Mouse (Mus musculus): ENCODE measurements around the gene Podxl2. TPM values are rescaled to one million over a fixed set of nuclear protein-coding genes. Genes with fewer than 3 reads are reported as not detected.
A peak's percentile ranks its signal among the peaks of the same experiment; 100 is the strongest.

The Podxl2 gene
- polyA plus RNA-seq, 1 experiment from 2014 or later: 355 TPM

DNA sequence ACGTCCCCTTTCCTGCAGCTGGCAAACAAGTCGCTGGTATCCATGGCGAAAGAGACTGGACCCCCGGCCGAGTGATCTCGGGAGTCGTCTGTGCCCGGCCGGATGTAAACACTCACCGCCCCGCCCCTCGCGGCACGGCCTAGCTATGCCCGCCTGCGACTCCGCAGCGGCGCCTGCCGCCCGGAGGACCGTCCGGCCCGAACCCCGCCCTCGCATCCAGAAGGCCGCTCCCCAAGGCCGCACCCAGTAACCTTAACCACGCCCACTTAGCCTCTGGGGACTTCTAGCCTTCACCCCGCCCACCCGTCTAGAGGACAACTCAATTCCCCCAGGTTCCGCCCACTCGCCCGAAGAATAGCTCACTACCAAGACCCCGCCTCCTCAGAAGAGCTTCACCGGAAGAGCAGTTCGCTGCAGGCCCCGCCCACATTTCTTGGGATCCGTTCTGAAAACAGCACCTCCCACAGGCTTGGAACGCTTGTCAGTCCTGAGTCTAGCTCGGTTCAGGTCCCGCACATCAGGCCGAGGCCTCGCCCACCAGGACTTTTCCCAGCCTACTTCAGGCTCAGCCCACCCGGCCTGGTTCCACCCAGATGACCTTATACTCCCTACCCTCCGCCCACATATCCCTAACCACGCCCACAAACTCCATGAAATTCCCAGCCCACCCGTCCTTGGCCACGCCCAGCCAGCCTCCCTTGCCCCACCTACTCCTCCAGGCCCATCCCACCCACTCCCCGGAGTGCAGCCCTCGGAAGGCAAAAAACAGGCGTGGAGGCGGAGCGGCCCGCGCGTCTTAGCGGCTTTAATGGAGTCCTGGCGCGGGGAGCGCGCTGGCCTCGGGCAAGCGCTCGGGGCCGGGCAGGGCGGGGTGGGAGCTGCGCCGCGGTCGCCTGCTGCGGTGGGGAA lies 32.8 kb downstream of the Podxl2 start, which contains the start of gene Abtb1:
Gene Abtb1, minus strand, starts transcription at position 204 of the 909 bp plus-strand sequence.
- peak; percentile 94 for ATAC-seq
- under 1% methylated on average over 58 of the region's 72 CpGs for WGBS
- H3K9ac ChIP-seq: peak within 1 kb of the TSS; percentile 79
- H3K4me3 ChIP-seq: peak within 1 kb of the TSS; percentile 70
- H3K9me3 ChIP-seq (replicated peaks): no peaks in the 10 kb centered on the region
- H3K27ac ChIP-seq: peak within 1 kb of the TSS; percentile 80
- H3K36me3 ChIP-seq (ENCODE audit: poor library complexity, severe bottlenecking): peaks cover 65% of the 10 kb centered on the region
- H3K27me3 ChIP-seq: no peaks in the 10 kb centered on the region
- peaks cover 27% of the 10 kb centered on the region for H3K4me1 ChIP-seq
- H3K4me2 ChIP-seq: peak within 1 kb of the TSS; percentile 89

GRCm38 (mm10) chr6:88841514-88841780 lies 33.4 kb downstream of the Podxl2 start:
- Histone ChIP-seq H3K27ac (peak overlapping the region; percentile 80), H3K4me1 (peaks cover 27% of the 10 kb centered on the region), H3K9ac (peak overlapping the region; percentile 79), H3K4me3 (peak overlapping the region; percentile 70), H3K4me2 (peak overlapping the region; percentile 89), H3K27me3 (no peaks in the 10 kb centered on the region), H3K9me3 (replicated peaks) (no peaks in the 10 kb centered on the region), H3K36me3 (ENCODE audit: poor library complexity, severe bottlenecking) (peaks cover 65% of the 10 kb centered on the region)
- WGBS: 0% methylated on average over 22 of the region's 22 CpGs
- no peak for ATAC-seq

DNA sequence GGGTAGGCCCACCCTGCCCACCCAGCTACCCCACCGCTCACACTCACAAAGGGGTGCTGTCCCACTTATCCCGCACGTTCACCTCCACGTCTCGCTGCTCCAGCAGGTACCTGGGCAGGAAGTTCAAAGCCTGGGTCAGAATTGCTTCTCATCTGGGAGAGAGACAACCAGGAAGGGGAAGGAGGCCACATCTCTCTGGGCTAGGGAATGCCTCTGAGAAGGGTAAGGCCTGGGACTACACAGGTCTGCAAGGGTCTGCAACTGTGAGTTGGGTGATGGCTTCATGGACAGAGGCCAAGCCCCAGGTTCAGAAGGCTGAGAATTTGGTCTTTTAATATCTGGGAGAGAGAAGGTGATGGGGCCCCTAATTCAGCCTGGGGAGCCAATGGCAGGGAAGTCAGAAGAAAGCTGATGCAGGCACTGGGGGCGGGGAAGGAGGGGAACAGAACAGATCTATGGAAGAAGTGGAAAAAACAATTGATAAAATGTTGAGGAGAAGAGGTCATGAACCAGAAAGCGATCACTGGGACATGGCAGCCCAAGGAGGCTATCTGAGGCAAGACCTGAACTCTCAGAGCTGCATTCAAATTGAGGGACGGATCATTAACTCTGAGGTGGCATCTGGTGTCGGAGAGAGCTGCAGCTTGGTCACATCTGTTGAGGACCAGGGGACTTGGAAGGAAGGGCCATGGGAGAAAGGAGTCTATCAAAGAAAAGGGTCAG lies 33.9 kb downstream of the Podxl2 start:
- peak overlapping the region; percentile 80 for H3K27ac ChIP-seq
- peak overlapping the region; percentile 89 for H3K4me2 ChIP-seq
- H3K9ac ChIP-seq: peak overlapping the region; percentile 79
- no peak for ATAC-seq
- no peaks in the 10 kb centered on the region for H3K9me3 ChIP-seq (replicated peaks)
- H3K4me3 ChIP-seq: peak overlapping the region; percentile 70
- H3K36me3 ChIP-seq (ENCODE audit: poor library complexity, severe bottlenecking): peaks cover 65% of the 10 kb centered on the region
- WGBS: 53% methylated on average over 9 of the region's 9 CpGs
- peaks cover 27% of the 10 kb centered on the region for H3K4me1 ChIP-seq
- H3K27me3 ChIP-seq: no peaks in the 10 kb centered on the region

DNA sequence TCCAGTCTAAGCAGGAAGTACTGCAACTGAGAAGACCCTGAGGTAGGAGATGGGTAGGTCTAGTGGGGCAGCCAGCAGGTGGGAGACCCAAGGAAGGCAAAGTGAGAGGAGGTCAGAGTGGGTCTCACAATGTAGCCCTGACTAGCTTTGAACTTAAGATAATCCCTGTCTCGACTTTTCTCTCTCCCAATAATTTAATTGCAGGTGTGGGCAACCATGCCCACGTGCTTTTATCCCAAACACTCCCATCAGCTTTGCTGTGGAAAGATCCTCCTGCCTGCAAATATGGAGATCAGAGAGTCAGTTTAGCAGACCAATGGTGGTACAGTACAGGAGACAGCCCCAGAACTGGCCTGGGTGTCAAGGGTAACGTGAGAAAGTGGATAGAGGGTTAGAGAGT lies 34.6 kb downstream of the Podxl2 start:
- ATAC-seq: no peak
- no peaks in the 10 kb centered on the region for H3K9me3 ChIP-seq (replicated peaks)
- H3K9ac ChIP-seq: no peak overlapping the region
- peaks cover 65% of the 10 kb centered on the region for H3K36me3 ChIP-seq (ENCODE audit: poor library complexity, severe bottlenecking)
- no peak overlapping the region for H3K4me3 ChIP-seq
- WGBS: 77% methylated on average over 3 of the region's 3 CpGs
- peaks cover 27% of the 10 kb centered on the region for H3K4me1 ChIP-seq
- H3K4me2 ChIP-seq: peak overlapping the region; percentile 89
- no peak overlapping the region for H3K27ac ChIP-seq
- no peaks in the 10 kb centered on the region for H3K27me3 ChIP-seq

DNA sequence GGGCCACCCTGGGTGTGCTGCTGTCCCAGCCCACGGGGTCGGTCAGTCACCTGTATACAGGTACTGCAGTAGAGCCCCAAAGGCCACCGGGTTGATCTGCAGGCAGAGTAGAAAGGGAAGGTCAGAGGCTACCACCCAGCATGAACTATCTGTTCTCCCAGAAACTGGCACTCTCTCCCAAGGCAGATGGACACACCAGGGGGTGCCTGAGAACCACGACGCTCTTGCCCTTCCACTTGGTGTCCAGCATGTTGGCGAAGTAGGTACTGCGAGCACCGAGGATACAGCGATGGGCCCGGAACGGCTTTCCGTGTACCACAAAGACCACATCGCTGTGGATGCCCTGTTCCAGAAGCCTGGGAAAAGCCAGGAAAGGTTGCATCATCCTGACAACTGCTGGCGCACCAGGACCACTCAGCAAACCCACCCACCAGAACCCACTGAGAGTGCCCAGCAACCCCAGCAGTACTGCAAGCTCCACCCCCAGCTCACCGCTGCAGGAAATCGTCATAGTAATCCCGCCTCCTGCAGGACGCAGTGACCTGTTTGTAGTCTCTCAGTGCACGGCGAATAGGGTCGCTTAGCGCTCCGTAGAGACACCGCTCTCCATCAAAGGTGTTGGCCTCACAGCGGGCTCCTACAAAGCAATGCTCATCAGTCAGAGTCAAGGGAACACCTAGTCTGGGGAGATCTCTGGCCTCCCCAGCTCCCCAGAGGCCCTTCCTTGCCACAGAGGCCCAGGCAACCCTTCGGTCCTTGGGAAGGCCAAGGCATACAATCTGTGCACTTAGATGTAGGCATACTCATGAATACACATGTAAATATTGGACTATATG lies 35.5 kb downstream of the Podxl2 start:
- Histone ChIP-seq H3K9ac (no peak overlapping the region), H3K27ac (no peak overlapping the region), H3K4me2 (no peak overlapping the region), H3K9me3 (replicated peaks) (no peaks in the 10 kb centered on the region), H3K4me3 (no peak overlapping the region), H3K27me3 (no peaks in the 10 kb centered on the region), H3K4me1 (peaks cover 27% of the 10 kb centered on the region), H3K36me3 (ENCODE audit: poor library complexity, severe bottlenecking) (peaks cover 58% of the 10 kb centered on the region)
- ATAC-seq: no peak
- 82% methylated on average over 26 of the region's 26 CpGs for WGBS

GRCm38 (mm10) chr6:88838613-88839012 lies 36.2 kb downstream of the Podxl2 start:
- 95% methylated on average over 10 of the region's 10 CpGs for WGBS
- H3K9me3 ChIP-seq (replicated peaks): no peaks in the 10 kb centered on the region
- no peak overlapping the region for H3K4me2 ChIP-seq
- peaks cover 29% of the 10 kb centered on the region for H3K4me1 ChIP-seq
- no peak overlapping the region for H3K27ac ChIP-seq
- no peaks in the 10 kb centered on the region for H3K27me3 ChIP-seq
- H3K36me3 ChIP-seq (ENCODE audit: poor library complexity, severe bottlenecking): peaks cover 51% of the 10 kb centered on the region
- no peak for ATAC-seq
- H3K9ac ChIP-seq: no peak overlapping the region
- H3K4me3 ChIP-seq: no peak overlapping the region

- no peak overlapping the region for H3K27ac ChIP-seq
- peaks cover 46% of the 10 kb centered on the region for H3K36me3 ChIP-seq (ENCODE audit: poor library complexity, severe bottlenecking)
- no peaks in the 10 kb centered on the region for H3K27me3 ChIP-seq
- H3K4me3 ChIP-seq: no peak overlapping the region
- peaks cover 27% of the 10 kb centered on the region for H3K4me1 ChIP-seq
- no peaks in the 10 kb centered on the region for H3K9me3 ChIP-seq (replicated peaks)
- ATAC-seq: no peak
- no peak overlapping the region for H3K4me2 ChIP-seq
- 90% methylated on average over 12 of the region's 12 CpGs for WGBS
- H3K9ac ChIP-seq: no peak overlapping the region
Observed at GRCm38 (mm10) chr6:88837999-88838398, 36.8 kb downstream of the Podxl2 start.

- WGBS: 89% methylated on average over 28 of the region's 28 CpGs
- H3K9ac ChIP-seq: no peak overlapping the region
Observed at GRCm38 (mm10) chr6:88836178-88836819, 38.5 kb downstream of the Podxl2 start.

DNA sequence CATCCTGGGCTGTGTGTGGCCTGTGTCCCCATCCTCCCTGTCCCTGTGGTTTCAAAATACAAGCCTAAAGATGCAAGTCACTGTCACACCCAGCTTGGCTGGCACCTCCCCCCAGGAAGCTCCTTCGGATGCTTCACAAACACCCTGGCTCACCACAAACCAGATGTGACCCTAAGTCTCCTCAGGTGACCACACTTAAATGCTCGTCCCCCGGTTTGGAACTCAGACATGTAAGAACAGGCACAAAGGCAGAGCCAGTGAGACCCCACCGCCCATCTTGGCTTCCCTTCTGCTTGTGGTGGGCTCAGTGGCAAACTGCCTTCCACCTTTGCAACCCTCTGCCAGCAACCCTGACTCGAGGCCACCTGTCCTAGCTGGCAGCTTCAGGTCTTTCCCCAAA lies 39.8 kb downstream of the Podxl2 start:
- Histone ChIP-seq H3K4me3 (no peak overlapping the region), H3K27me3 (no peaks in the 10 kb centered on the region), H3K4me1 (peaks cover 11% of the 10 kb centered on the region; the same call in 1 of the 2 replicates), H3K4me2 (no peak overlapping the region), H3K9me3 (replicated peaks) (no peaks in the 10 kb centered on the region), H3K27ac (no peak overlapping the region), H3K36me3 (ENCODE audit: poor library complexity, severe bottlenecking) (peaks cover 45% of the 10 kb centered on the region), H3K9ac (no peak overlapping the region)
- WGBS: 79% methylated on average over 5 of the region's 5 CpGs
- ATAC-seq: no peak

More at GRCm38 (mm10) chr6:88836178-88836819, 38.5 kb downstream of the Podxl2 start:
- H3K9me3 ChIP-seq (replicated peaks): no peaks in the 10 kb centered on the region
- H3K4me3 ChIP-seq: no peak overlapping the region
- no peak overlapping the region for H3K27ac ChIP-seq
- H3K4me2 ChIP-seq: no peak overlapping the region
- ATAC-seq: no peak
- peaks cover 21% of the 10 kb centered on the region for H3K4me1 ChIP-seq
- peaks cover 45% of the 10 kb centered on the region for H3K36me3 ChIP-seq (ENCODE audit: poor library complexity, severe bottlenecking)
- H3K27me3 ChIP-seq: no peaks in the 10 kb centered on the region

- Histone ChIP-seq H3K36me3 (ENCODE audit: poor library complexity, severe bottlenecking) (peaks cover 34% of the 10 kb centered on the region), H3K9me3 (replicated peaks) (no peaks in the 10 kb centered on the region), H3K27ac (no peak overlapping the region), H3K9ac (no peak overlapping the region), H3K27me3 (no peaks in the 10 kb centered on the region), H3K4me1 (0 out of 2 replicates have a peak, but pooled peaks cover 7% of the 10 kb centered on the region), H3K4me3 (no peak overlapping the region), H3K4me2 (no peak overlapping the region)
- no peak for ATAC-seq
- 89% methylated on average over 5 of the region's 5 CpGs for WGBS
Observed at GRCm38 (mm10) chr6:88833340-88834140, 41.3 kb downstream of the Podxl2 start.

DNA sequence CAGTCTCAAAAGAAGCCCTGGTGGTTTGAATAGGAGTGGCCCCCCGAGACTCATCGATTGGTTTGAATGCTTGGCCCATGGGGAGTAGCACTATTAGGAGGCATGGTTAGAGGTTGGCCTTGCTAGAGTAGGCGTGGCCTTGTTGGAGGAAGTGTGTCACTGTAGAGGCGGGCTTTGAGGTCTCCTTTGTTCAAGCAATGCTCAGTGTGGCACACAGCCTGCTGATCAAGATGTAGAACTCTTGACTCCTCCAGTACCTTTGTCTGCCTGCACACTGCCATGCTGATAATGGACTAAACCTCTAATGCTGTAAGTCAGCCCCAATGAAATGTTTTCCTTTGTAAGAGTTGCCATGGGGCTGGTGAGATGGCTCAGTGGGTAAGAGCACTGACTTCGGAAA lies 42.2 kb downstream of the Podxl2 start:
- no peak overlapping the region for H3K4me3 ChIP-seq
- H3K9ac ChIP-seq: no peak overlapping the region
- no peak overlapping the region for H3K27ac ChIP-seq
- no peak overlapping the region for H3K4me2 ChIP-seq
- no peaks in the 10 kb centered on the region for H3K9me3 ChIP-seq (replicated peaks)
- H3K36me3 ChIP-seq (ENCODE audit: poor library complexity, severe bottlenecking): peaks cover 26% of the 10 kb centered on the region
- H3K27me3 ChIP-seq: no peaks in the 10 kb centered on the region
- WGBS: 62% methylated on average over 5 of the region's 5 CpGs
- ATAC-seq: peak; percentile 38; the same call in 1 of the 2 replicates
- peaks cover 10% of the 10 kb centered on the region for H3K4me1 ChIP-seq

Data from forebrain, embryonic 13.5 days (tissue).